Mouse (Mus musculus) megakaryocyte, embryonic 14.5 days (primary cell): ENCODE measurements around the gene Gm28047. TPM values are rescaled to one million over a fixed set of nuclear protein-coding genes. Genes with fewer than 3 reads are reported as not detected.
"Not testable (repeated sequence)": the region's sequence is repeated elsewhere in the genome, so short reads cannot be mapped to it uniquely, and the experiment has no call there.

Experiments
- H3K27me3 ChIP-seq: replicated peaks from 2 replicates; pipeline ENCODE3; 2012; ENCODE audit warnings: inconsistent platforms
- H3K36me3 ChIP-seq: replicated peaks from 2 replicates; pipeline ENCODE3; 2012; ENCODE audit warnings: low read length, inconsistent platforms, mixed read lengths
- H3K4me1 ChIP-seq: 2 replicates; pipeline ENCODE4 v1.6.1; 2012; ENCODE audit warnings: inconsistent platforms
- H3K4me3 ChIP-seq: replicated peaks from 2 replicates; pipeline ENCODE3; 2012; ENCODE audit warnings: moderate library complexity, mild to moderate bottlenecking, inconsistent platforms
- H3K9me3 ChIP-seq: 2 replicates; pipeline ENCODE4 v1.6.1; 2012; ENCODE audit warnings: inconsistent platforms
- FLI1 ChIP-seq: IDR thresholded peaks from 2 replicates; pipeline ENCODE4 v1.6.1; 2012; ENCODE audit warnings: low read length, inconsistent platforms, mixed read lengths
- GATA1 ChIP-seq: IDR thresholded peaks from 3 replicates; pipeline ENCODE4 v1.6.1; 2012; ENCODE audit warnings: mixed read lengths, low read length, inconsistent platforms, borderline replicate concordance
- polyA plus RNA-seq: library from polyadenylated mRNA; stranded (reverse); fragments of >175 nt; gene quantifications from 2 replicates; pipeline ENCODE4 v1.2.3, GENCODE M21; 2012; ENCODE audit warnings: low replicate concordance; ENCODE audit not compliant: insufficient read depth

Gene Gm28047
- polyA plus RNA-seq, 1 experiment, result not detected

DNA sequence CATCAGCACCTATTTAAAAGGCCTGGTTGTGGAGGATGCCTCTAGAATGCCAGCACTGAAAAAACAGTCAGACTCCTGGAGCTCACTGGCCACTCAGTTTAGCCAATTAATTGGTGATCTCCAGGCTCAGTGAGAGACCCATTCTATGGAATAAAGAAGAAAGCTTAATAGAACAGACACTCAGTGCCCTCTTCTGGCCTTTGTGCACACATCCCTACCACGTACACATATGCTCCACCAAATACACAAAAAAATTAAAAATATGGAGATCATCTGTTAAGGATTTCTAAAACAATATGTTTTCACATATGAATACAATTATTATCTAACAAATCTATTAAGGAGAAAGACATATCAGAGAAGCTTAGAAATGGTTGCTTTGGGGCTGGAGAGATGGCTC lies 4.1 kb downstream of the Gm28047 start:
- TF ChIP-seq GATA1 (no peak), FLI1 (no peak)
- H3K4me3 ChIP-seq, result no peak overlapping the region
- no peaks in the 10 kb centered on the region for H3K27me3 ChIP-seq
- no peaks in the 10 kb centered on the region for H3K9me3 ChIP-seq
- peaks cover 8% of the 10 kb centered on the region for H3K36me3 ChIP-seq
- H3K4me1 ChIP-seq, result peaks cover 57% of the 10 kb centered on the region

- Histone ChIP-seq H3K4me1 (peaks cover 62% of the 10 kb centered on the region), H3K4me3 (no peak overlapping the region), H3K9me3 (no peaks in the 10 kb centered on the region), H3K36me3 (peaks cover 8% of the 10 kb centered on the region), H3K27me3 (no peaks in the 10 kb centered on the region)
- TF ChIP-seq FLI1 (no peak), GATA1 (no peak)
Observed at GRCm38 (mm10) chr15:102619486-102619885, 5.4 kb downstream of the Gm28047 start.

DNA sequence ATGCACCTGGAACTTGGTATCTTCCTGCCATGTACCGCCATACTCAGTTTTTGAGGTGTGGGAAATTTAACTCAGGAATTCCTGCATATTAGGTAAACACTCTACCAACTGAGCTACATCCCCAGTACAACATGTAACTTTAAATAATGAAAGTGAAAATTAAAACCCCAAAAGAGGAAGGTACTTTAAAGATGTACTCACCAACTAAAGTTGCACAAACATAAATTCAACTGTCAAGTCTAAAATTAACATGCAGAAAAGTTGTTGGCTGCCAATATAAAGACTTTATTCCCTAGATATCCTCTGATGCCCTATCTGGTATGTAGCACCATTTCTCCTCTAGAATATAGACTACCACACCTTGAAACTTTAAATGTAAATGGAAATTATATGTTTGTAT lies 7.2 kb downstream of the Gm28047 start:
- no peak for TF ChIP-seq FLI1
- TF ChIP-seq GATA1, result no peak
- H3K27me3 ChIP-seq, result no peaks in the 10 kb centered on the region
- H3K4me1 ChIP-seq, result peaks cover 58% of the 10 kb centered on the region
- peak overlapping the region; percentile 67 for H3K4me3 ChIP-seq
- no peaks in the 10 kb centered on the region for H3K9me3 ChIP-seq
- peaks cover 20% of the 10 kb centered on the region for H3K36me3 ChIP-seq

GRCm38 (mm10) chr15:102616174-102616573 lies 8.7 kb downstream of the Gm28047 start:
- no peak for TF ChIP-seq FLI1
- no peak for TF ChIP-seq GATA1
- Histone ChIP-seq H3K27me3 (no peaks in the 10 kb centered on the region), H3K9me3 (no peaks in the 10 kb centered on the region), H3K4me1 (peaks cover 53% of the 10 kb centered on the region), H3K4me3 (no peak overlapping the region), H3K36me3 (peaks cover 27% of the 10 kb centered on the region)

GRCm38 (mm10) chr15:102614224-102614623 lies 10.6 kb downstream of the Gm28047 start:
- H3K9me3 ChIP-seq, result no peaks in the 10 kb centered on the region
- TF ChIP-seq GATA1 (no peak), FLI1 (no peak)
- peaks cover 49% of the 10 kb centered on the region for H3K4me1 ChIP-seq
- H3K27me3 ChIP-seq, result no peaks in the 10 kb centered on the region
- H3K36me3 ChIP-seq, result peaks cover 24% of the 10 kb centered on the region
- no peak overlapping the region for H3K4me3 ChIP-seq

DNA sequence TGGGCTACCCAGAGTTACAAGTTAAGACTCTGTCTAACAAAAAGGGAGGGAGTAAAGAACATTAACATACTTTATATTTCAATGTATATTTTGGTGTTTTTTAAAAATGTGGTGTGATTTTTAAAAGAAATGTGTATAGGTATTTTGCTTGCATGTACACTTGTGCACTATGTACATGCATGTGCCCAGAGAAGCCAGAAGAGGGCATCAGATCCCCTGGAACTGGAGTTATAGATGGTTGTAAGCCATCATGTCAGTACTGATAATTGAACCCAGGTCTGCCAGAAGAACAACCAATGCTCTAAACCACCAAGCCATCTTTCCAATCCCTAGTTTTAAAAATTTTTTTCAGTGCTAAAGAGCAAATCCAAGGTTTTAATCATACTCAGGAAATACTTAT lies 11.9 kb downstream of the Gm28047 start:
- Histone ChIP-seq H3K9me3 (no peaks in the 10 kb centered on the region), H3K27me3 (no peaks in the 10 kb centered on the region), H3K4me1 (peaks cover 48% of the 10 kb centered on the region), H3K36me3 (peaks cover 19% of the 10 kb centered on the region), H3K4me3 (no peak overlapping the region)
- no peak for TF ChIP-seq FLI1
- no peak for TF ChIP-seq GATA1

DNA sequence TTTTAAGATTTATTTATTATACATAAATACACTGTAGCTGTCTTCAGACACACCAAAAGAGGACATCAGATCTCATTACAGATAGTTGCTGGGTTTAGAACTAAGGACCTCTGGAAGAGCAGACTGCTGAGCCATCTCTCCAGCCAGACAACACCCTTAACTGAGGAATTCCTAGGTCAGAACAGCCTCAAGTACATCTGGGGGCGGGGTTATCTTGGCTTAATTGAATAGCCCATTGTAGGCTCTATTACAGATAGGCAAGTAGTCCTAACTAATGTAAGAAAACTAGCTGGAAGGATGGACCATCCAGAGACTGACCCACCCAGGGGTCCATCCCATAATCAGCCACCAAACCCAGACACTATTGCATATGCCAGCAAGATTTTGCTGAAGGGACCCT lies 16.3 kb downstream of the Gm28047 start:
- Histone ChIP-seq H3K36me3 (peaks cover 18% of the 10 kb centered on the region), H3K4me1 (peaks cover 28% of the 10 kb centered on the region)
- H3K4me3 ChIP-seq, H3K9me3 ChIP-seq, H3K27me3 ChIP-seq: not testable (repeated sequence)

- TF ChIP-seq FLI1 (no peak), GATA1 (no peak)
- H3K27me3 ChIP-seq, result no peaks in the 10 kb centered on the region
Observed at GRCm38 (mm10) chr15:102593996-102594656, 30.7 kb downstream of the Gm28047 start.

GRCm38 (mm10) chr15:102592674-102593073 lies 32.2 kb downstream of the Gm28047 start:
- Histone ChIP-seq H3K36me3 (peaks cover 29% of the 10 kb centered on the region), H3K4me1 (no peaks in the 10 kb centered on the region; the same call in 1 of the 2 replicates)
- TF ChIP-seq GATA1, result no peak
- TF ChIP-seq FLI1, result no peak

More at GRCm38 (mm10) chr15:102593996-102594656, 30.7 kb downstream of the Gm28047 start:
- Histone ChIP-seq H3K9me3 (no peaks in the 10 kb centered on the region), H3K4me1 (no peaks in the 10 kb centered on the region; the same call in 1 of the 2 replicates), H3K4me3 (no peak overlapping the region), H3K36me3 (peaks cover 22% of the 10 kb centered on the region)

DNA sequence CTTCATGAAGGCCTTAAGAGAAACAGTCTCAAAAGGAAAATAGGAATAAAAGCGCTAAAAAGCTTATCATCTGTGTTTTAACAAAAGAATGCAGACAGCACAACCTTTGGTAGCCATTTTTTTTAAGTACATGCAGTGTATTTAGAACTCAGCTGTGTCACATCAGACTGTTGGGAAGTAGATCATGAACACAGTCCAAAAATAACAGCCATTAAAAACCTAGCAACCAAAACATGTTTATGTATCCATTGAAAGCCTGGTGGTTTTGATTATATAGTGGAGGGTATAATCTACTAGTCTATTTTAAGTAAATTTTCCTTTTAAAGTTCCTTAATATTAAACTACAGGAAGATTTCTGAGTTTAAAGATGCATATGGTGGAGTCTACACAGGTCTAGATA lies 34.3 kb downstream of the Gm28047 start:
- Histone ChIP-seq H3K27me3 (no peaks in the 10 kb centered on the region), H3K4me3 (no peak overlapping the region), H3K36me3 (peaks cover 29% of the 10 kb centered on the region), H3K4me1 (no peaks in the 10 kb centered on the region; the same call in 1 of the 2 replicates), H3K9me3 (no peaks in the 10 kb centered on the region)
- TF ChIP-seq FLI1 (no peak), GATA1 (no peak)

More at GRCm38 (mm10) chr15:102592674-102593073, 32.2 kb downstream of the Gm28047 start:
- no peak overlapping the region for H3K4me3 ChIP-seq
- no peaks in the 10 kb centered on the region for H3K9me3 ChIP-seq
- no peaks in the 10 kb centered on the region for H3K27me3 ChIP-seq

DNA sequence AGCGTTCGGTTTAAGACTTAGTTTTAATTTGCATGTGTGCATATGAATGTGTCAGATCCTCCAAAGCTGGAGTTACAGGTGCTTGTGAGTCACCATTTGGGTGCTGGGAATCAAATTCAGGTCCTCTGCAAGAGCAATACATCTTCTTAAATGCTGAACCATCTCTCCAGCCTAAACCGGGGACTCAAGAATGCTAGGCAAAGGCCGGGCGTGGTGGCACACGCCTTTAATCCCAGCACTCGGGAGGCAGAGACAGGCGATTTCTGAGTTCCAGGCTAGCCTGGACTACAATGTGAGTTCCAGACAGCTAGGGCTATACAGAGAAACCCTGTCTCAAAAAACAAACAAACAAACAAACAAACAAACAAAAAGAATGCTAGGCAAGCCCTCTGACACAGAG lies 35.0 kb downstream of the Gm28047 start:
- Histone ChIP-seq H3K4me3 (no peak overlapping the region), H3K9me3 (no peaks in the 10 kb centered on the region), H3K27me3 (no peaks in the 10 kb centered on the region), H3K36me3 (peaks cover 29% of the 10 kb centered on the region), H3K4me1 (no peaks in the 10 kb centered on the region; the same call in 1 of the 2 replicates)
- no peak for TF ChIP-seq GATA1
- TF ChIP-seq FLI1, result no peak

DNA sequence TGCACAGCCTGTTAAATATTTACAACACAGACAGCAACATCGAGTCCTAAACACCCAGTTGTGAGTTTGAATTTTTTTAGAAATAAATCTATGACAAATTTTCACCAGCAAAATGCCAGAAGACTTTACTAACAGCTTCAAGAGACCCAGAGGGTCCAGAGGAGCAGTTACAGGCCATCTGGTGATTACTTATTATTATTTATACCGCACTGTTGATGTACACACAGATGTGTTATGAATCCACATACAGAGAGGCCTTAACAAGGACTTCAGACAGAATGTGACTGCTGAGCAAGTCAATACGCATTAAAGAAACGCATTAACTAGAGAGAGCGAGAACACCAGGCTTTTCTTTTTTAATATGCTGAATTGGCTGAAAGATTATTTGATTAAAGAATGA lies 39.4 kb downstream of the Gm28047 start:
- H3K36me3 ChIP-seq, result peaks cover 20% of the 10 kb centered on the region

More for the DNA sequence above, 39.4 kb downstream of the Gm28047 start:
- no peaks in the 10 kb centered on the region for H3K9me3 ChIP-seq
- no peaks in the 10 kb centered on the region for H3K27me3 ChIP-seq
- no peak overlapping the region for H3K4me3 ChIP-seq
- no peaks in the 10 kb centered on the region for H3K4me1 ChIP-seq
- TF ChIP-seq GATA1 (no peak), FLI1 (no peak)
